In the genomic region with DNA sequence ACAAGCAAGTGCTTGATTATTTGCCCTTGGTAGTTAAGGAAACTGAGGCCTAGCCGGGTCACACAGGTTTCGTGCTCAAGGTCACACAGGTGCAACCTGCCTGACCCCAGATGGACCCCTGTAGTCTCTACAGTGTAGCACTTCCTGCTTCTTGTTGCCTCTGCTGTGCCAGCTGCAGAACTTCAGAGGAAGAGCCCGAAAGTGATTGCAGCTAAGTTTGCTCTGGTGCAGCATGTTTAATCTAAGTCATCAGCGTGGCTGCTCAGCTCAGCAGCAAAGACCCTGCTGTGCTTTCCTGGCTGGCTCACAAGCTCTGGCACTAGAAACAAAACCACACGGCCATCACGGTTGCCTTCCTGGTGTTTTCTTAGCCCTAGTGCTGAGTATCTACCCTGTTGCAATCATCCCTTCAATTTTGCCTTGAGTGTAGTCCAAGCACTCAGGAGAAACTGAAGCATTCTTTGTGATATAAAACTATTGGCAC, we compare ENCODE assay signal across 8 mouse cellular contexts.
DNase-seq lines count a peak whose midpoint lies in the region; ATAC-seq lines count a peak whose summit lies in the region.

No protein-coding gene starts in this region.

- ATAC-seq in common myeloid progenitor, adult 5-6 weeks (replicated peaks; ENCODE audit: low read depth, poor library complexity, severe bottlenecking): peak; percentile 6; the same call in 1 of the 2 replicates
- ATAC-seq in frontal cortex, adult (ENCODE audit: low TSS enrichment): no peak

- intact Hi-C loops in gastrocnemius, postnatal 14 days (cut with DNase I; ENCODE audit: low total_unique reads): no loop called here
- intact Hi-C loops in left cerebral cortex, postnatal 4 days (cut with DNase I): loop anchor here (10.0 kb wide), 1 partner anchor 59 kb away; no protein-coding TSS in a partner anchor

- DNase-seq in gastrocnemius, postnatal 25 days: peak; percentile 27
- DNase-seq in gastrocnemius, postnatal 14 days: no peak
- DNase-seq in 416B (ENCODE audit: low read depth): peak; percentile 59
- peak; percentile 33 to 49 for DNase-seq in lung, postnatal 4 days
- DNase-seq in left cerebral cortex, postnatal 4 days: no peak
- no peak for DNase-seq in testis, postnatal 10 days (ENCODE audit: low spot score)

Comparison
In these comparisons a context has a peak if more than half of its experiments do, and no peak if none do; other contexts are left out.
1. DNase-seq: peak in gastrocnemius, postnatal 25 days (single experiment), 416B (single experiment) and lung, postnatal 4 days (2 of 2); none in gastrocnemius, postnatal 14 days (single experiment), left cerebral cortex, postnatal 4 days (single experiment) and testis, postnatal 10 days (single experiment).